Mouse (Mus musculus) hindbrain, embryonic 16.5 days (tissue): ENCODE results near the gene Negr1. TPM values are rescaled to one million over a fixed set of nuclear protein-coding genes. Genes with fewer than 3 reads are reported as not detected.

Experiments used
- ATAC-seq: fragments of 200-750 bp; cut with Nextera tagmentation; 2 replicates; pipeline ENCODE4 v1.8.0; 2017; ENCODE audit warnings: moderate TSS enrichment, moderate library complexity
- H3K27ac ChIP-seq: fragments of 300-500 bp; sonication (generic); 2 replicates; pipeline ENCODE4 v1.5.1; 2014; ENCODE audit warnings: low read depth, mild to moderate bottlenecking, control low read depth, low read length, moderate library complexity
- H3K27me3 ChIP-seq: fragments of 300-500 bp; sonication (generic); replicated peaks from 2 replicates; pipeline ENCODE4 v1.6.1; 2014; ENCODE audit warnings: low read length; ENCODE audit not compliant: control insufficient read depth, insufficient read depth
- H3K36me3 ChIP-seq: fragments of 300-500 bp; sonication (generic); 2 replicates; pipeline ENCODE4 v1.6.1; 2014; ENCODE audit warnings: mild to moderate bottlenecking, low read length, moderate library complexity, mixed read lengths; ENCODE audit not compliant: control insufficient read depth, insufficient read depth
- H3K4me1 ChIP-seq: fragments of 300-500 bp; sonication (generic); 2 replicates; pipeline ENCODE4 v1.6.1; 2014; ENCODE audit warnings: low read depth, low read length; ENCODE audit not compliant: control insufficient read depth, insufficient read depth
- H3K4me2 ChIP-seq: fragments of 300-500 bp; sonication (generic); 2 replicates; pipeline ENCODE4 v1.6.1; 2014; ENCODE audit warnings: mild to moderate bottlenecking, low read length, control low read depth, moderate library complexity
- H3K4me3 ChIP-seq: fragments of 300-500 bp; sonication (generic); 2 replicates; pipeline ENCODE4 v1.5.1; 2014; ENCODE audit warnings: mild to moderate bottlenecking, low read length, control low read depth, moderate library complexity
- H3K9ac ChIP-seq: fragments of 300-500 bp; sonication (generic); 2 replicates; pipeline ENCODE4 v1.6.1; 2014; ENCODE audit warnings: low read depth, mild to moderate bottlenecking, control low read depth, low read length, moderate library complexity
- H3K9me3 ChIP-seq: fragments of 300-500 bp; sonication (generic); 2 replicates; pipeline ENCODE4 v1.6.1; 2014; ENCODE audit warnings: mild to moderate bottlenecking, low read length, moderate library complexity; ENCODE audit not compliant: control insufficient read depth
- WGBS: fragments of 180-500 bp; shearing (Covaris S2); extraction: QIAGEN DNeasy Blood & Tissue Kit; methylation state at CpG from one replicate; pipeline ENCODE4 v1.1.7; 2014; 5-methylcytosine and 5-hydroxymethylcytosine counted together
- polyA plus RNA-seq: library from polyadenylated mRNA; unstranded; fragments of >200 nt; fragmentation: Nextera tagmentation; extraction: Ambion mirVana; gene quantifications from 2 replicates; pipeline ENCODE4 v1.2.1, GENCODE M21; 2015

The Negr1 gene
- polyA plus RNA-seq, 1 experiment from 2014 or later: 46.0 TPM

GRCm38 (mm10) chr3:157146124-157146855, 584.7 kb downstream of the Negr1 start:
- no peaks in the 10 kb centered on the region for H3K9me3 ChIP-seq
- no peak overlapping the region for H3K4me2 ChIP-seq
- H3K4me3 ChIP-seq: no peak overlapping the region
- ATAC-seq: no peak
- no peak overlapping the region for H3K27ac ChIP-seq
- H3K9ac ChIP-seq: no peak overlapping the region
- H3K4me1 ChIP-seq: no peaks in the 10 kb centered on the region
- no peaks in the 10 kb centered on the region for H3K27me3 ChIP-seq
- H3K36me3 ChIP-seq: no peaks in the 10 kb centered on the region
- 87% methylated on average over 14 of the region's 14 CpGs for WGBS

DNA sequence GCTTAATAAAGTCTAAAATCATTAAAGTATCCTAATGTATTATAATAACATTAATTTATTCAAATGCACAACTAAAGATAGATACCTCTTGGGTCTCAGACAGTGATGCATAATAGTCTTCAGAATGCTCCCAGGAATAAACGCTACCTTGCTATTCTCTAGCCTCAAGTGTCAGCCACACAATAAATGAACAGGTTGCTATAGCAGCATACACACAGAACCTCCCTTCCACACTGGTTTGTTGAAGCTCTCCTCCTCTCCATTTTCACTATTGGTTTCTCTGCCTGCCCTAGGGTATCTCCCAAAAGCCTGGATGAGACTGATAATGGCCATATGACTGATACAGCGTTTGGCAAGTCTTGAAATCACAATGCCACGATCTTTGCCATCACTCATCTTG, 593.3 kb downstream of the Negr1 start:
- Histone ChIP-seq H3K9me3 (no peaks in the 10 kb centered on the region), H3K27me3 (no peaks in the 10 kb centered on the region), H3K9ac (no peak overlapping the region), H3K4me2 (no peak overlapping the region), H3K36me3 (no peaks in the 10 kb centered on the region), H3K4me1 (no peaks in the 10 kb centered on the region), H3K27ac (no peak overlapping the region), H3K4me3 (no peak overlapping the region)
- ATAC-seq: peak; percentile 24; the same call in 1 of the 2 replicates
- 64% methylated on average over 3 of the region's 3 CpGs for WGBS

GRCm38 (mm10) chr3:157155513-157155912, 593.9 kb downstream of the Negr1 start:
- Histone ChIP-seq H3K4me2 (no peak overlapping the region), H3K4me3 (no peak overlapping the region), H3K4me1 (no peaks in the 10 kb centered on the region), H3K36me3 (no peaks in the 10 kb centered on the region), H3K27me3 (no peaks in the 10 kb centered on the region), H3K9ac (no peak overlapping the region), H3K27ac (no peak overlapping the region), H3K9me3 (no peaks in the 10 kb centered on the region)
- ATAC-seq: no peak

GRCm38 (mm10) chr3:157164840-157165595, 603.4 kb downstream of the Negr1 start:
- Histone ChIP-seq H3K4me3 (no peak overlapping the region), H3K9me3 (no peaks in the 10 kb centered on the region), H3K4me2 (no peak overlapping the region), H3K36me3 (no peaks in the 10 kb centered on the region), H3K27me3 (no peaks in the 10 kb centered on the region), H3K4me1 (no peaks in the 10 kb centered on the region), H3K9ac (no peak overlapping the region), H3K27ac (no peak overlapping the region)
- WGBS: 95% methylated on average over 3 of the region's 3 CpGs
- no peak for ATAC-seq

DNA sequence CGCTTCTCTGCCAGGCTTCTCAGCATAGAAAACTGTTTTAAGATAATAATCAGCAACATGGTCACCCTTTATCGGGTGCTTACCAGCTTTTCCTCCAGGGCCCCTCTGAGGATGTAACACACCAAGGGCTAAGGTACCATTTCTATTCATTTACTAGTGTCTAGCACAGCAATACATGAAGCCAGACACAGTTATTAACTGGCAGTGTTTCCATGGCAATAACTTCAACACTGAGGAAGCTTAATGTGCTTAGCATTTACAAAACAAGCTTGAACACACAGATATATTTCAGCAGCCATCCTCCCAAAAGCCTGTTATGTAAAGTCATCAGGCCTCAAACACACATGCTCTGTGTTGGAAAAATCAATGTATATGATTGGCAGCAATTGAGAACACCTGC, 620.4 kb downstream of the Negr1 start:
- ATAC-seq: peak; percentile 70; the same call in 1 of the 2 replicates
- Histone ChIP-seq H3K36me3 (no peaks in the 10 kb centered on the region), H3K4me1 (no peaks in the 10 kb centered on the region; the same call in 1 of the 2 replicates), H3K9me3 (no peaks in the 10 kb centered on the region), H3K27me3 (no peaks in the 10 kb centered on the region), H3K27ac (no peak overlapping the region), H3K9ac (no peak overlapping the region), H3K4me3 (no peak overlapping the region), H3K4me2 (no peak overlapping the region)
- 58% methylated on average over 2 of the region's 2 CpGs for WGBS

GRCm38 (mm10) chr3:157188939-157189725, 627.5 kb downstream of the Negr1 start:
- Histone ChIP-seq H3K4me2 (no peak overlapping the region), H3K9ac (no peak overlapping the region), H3K36me3 (no peaks in the 10 kb centered on the region), H3K9me3 (no peaks in the 10 kb centered on the region), H3K27ac (no peak overlapping the region), H3K27me3 (no peaks in the 10 kb centered on the region), H3K4me1 (no peaks in the 10 kb centered on the region), H3K4me3 (no peak overlapping the region)
- WGBS: 61% methylated on average over 8 of the region's 8 CpGs
- ATAC-seq: no peak

DNA sequence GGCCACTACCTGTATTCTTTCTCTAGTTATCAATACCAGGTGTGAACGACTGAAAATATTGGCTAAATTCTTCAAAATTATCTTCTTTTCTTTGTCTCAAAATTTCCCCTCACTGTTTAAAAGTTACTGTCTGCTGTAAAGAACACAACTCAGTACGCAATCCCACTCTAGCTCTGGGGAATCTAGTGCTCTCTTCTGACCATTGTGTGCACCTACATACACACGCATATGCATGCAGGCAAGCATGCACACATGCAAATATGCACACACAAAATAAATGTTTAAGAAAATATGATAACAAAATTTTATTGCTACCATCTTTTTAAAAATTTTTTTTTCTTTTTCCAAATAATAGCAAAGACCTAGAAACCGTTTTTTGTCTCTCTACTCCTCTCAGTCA, 628.2 kb downstream of the Negr1 start:
- no peaks in the 10 kb centered on the region for H3K4me1 ChIP-seq
- H3K27me3 ChIP-seq: no peaks in the 10 kb centered on the region
- WGBS: 83% methylated on average over 4 of the region's 4 CpGs
- no peaks in the 10 kb centered on the region for H3K36me3 ChIP-seq
- H3K27ac ChIP-seq: no peak overlapping the region
- no peaks in the 10 kb centered on the region for H3K9me3 ChIP-seq
- no peak for ATAC-seq
- no peak overlapping the region for H3K4me2 ChIP-seq
- H3K4me3 ChIP-seq: no peak overlapping the region
- no peak overlapping the region for H3K9ac ChIP-seq

DNA sequence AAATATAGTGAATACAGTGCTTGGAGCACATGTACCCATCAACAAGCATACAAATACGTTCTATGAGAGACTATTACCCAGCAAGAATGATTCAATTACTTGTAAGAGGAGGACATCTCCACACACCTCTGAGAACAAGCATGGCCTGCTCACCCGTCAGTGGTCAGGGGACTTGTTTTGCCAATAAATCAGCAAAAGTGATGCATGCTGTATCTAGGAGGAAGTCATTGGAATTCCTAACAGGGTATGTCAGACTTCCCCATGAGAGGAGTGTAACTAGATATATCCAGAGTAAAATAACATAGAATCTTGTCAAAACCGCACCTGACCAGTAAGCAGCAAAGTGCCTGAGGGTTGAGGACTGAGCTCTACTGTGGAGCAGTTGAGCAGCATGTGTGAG, 629.0 kb downstream of the Negr1 start:
- 73% methylated on average over 3 of the region's 3 CpGs for WGBS
- no peaks in the 10 kb centered on the region for H3K4me1 ChIP-seq
- no peak overlapping the region for H3K9ac ChIP-seq
- H3K27ac ChIP-seq: no peak overlapping the region
- no peak overlapping the region for H3K4me2 ChIP-seq
- no peaks in the 10 kb centered on the region for H3K27me3 ChIP-seq
- H3K36me3 ChIP-seq: no peaks in the 10 kb centered on the region
- H3K9me3 ChIP-seq: no peaks in the 10 kb centered on the region
- ATAC-seq: no peak
- no peak overlapping the region for H3K4me3 ChIP-seq

- WGBS: 76% methylated on average over 3 of the region's 3 CpGs
- no peak overlapping the region for H3K4me3 ChIP-seq
- H3K36me3 ChIP-seq: no peaks in the 10 kb centered on the region
- H3K4me2 ChIP-seq: no peak overlapping the region
- H3K9me3 ChIP-seq: no peaks in the 10 kb centered on the region
- H3K27me3 ChIP-seq: no peaks in the 10 kb centered on the region
- no peaks in the 10 kb centered on the region for H3K4me1 ChIP-seq
- no peak overlapping the region for H3K27ac ChIP-seq
- no peak for ATAC-seq
- no peak overlapping the region for H3K9ac ChIP-seq
These were observed 630.4 kb downstream of the Negr1 start for GRCm38 (mm10) chr3:157192021-157192420.
